In the genomic region with DNA sequence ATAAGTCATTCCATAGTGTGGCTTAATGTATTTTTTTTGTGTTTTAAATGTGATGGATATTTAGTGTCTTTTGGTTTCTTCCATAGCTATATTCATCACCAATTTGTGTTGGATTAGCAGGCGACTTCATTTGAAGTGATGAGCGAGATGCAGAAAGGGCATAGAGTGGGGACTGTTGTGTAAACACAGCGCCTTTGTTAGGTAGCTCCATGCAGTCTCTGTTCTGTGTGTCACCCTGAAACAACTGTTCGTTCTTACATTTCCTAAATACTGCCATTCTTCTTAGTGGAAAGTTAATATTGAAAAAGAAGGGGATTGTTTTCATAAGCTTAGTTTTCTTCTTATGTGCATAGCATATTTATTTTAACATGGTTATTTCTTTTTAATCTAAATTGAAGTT, we compare ENCODE assay signal across 27 mouse cellular contexts. TPM values are rescaled to one million over a fixed set of nuclear protein-coding genes. Genes with fewer than 3 reads are reported as not detected.
DNase-seq lines count a peak whose midpoint lies in the region; ATAC-seq and TF ChIP-seq lines count a peak whose summit lies in the region.
"Had no signal": no experiment of that assay in that cellular context is flagged by ENCODE, and none has a peak within 500 bp of the region (broad histone marks: within the 10 kb centered on the region; RNA-seq: fewer than 3 reads in every experiment).

No protein-coding gene starts in this region.

- no peak overlapping the region for H3K4me3 ChIP-seq in left cerebral cortex, adult 2 months
- H3K4me3 ChIP-seq: embryonic facial prominence, embryonic 13.5 days; embryonic facial prominence, embryonic 15.5 days; erythroblast, embryonic 14.5 days; forebrain, embryonic 10.5 days; forebrain, embryonic 12.5 days had no signal

- peak; percentile 64; the same call in 1 of the 2 replicates for ATAC-seq in frontal cortex, adult (ENCODE audit: low TSS enrichment)
- ATAC-seq: activated CD4-positive, CD25-positive, alpha-beta regulatory T cell, adult 4 months; CD4-positive, CD25-positive, alpha-beta regulatory T cell, adult 4 months; forebrain, embryonic 14.5 days; forebrain, embryonic 16.5 days; Patski had no signal

- no peak for DNase-seq in frontal cortex, postnatal 36 days (ENCODE audit: low spot score in 2 of 2)
- no peak for DNase-seq in left cerebral cortex, adult 2 months (ENCODE audit: extremely low spot score in 1 of 2, low spot score in 2 of 2)
- no peak for DNase-seq in left cerebral cortex, adult 8-10 months (ENCODE audit: low spot score in 2 of 2)
- no peak for DNase-seq in frontal cortex, postnatal 25 days (ENCODE audit: low spot score in 2 of 2)
- DNase-seq: adrenal gland, adult 8-10 months; adrenal gland, postnatal 14 days; adrenal gland, postnatal 36 days; B cell, adult 2 months; cerebellum, adult 11 months; cerebellum, adult 18-20 months; cerebellum, adult 8-10 months; cerebellum, adult 9-11 months; cerebellum, postnatal 14 days; cerebellum, postnatal 36 days; embryo, embryonic 11 days had no signal

- peak overlapping the region; percentile 0; the same call in 1 of the 2 replicates for H3K27ac ChIP-seq in left cerebral cortex, adult 2 months
- H3K27ac ChIP-seq: embryonic facial prominence, embryonic 13.5 days; embryonic facial prominence, embryonic 15.5 days; forebrain, embryonic 10.5 days; forebrain, embryonic 12.5 days had no signal

- intact Hi-C loops in left cerebral cortex, adult 2 months (cut with DNase I) = no loop called here

- TF ChIP-seq CTCF in left cerebral cortex, adult 2 months (IDR thresholded peaks at IDR 0.05) = no peak

RNA-seq across cellular contexts. Expression of a gene that starts 16.8 kb away (rescaled TPM):
- 10 to 100 TPM; 77.3 to 79.5 TPM for total RNA-seq in left cerebral cortex, adult 2 months (2021)
- total RNA-seq in left cerebral cortex, adult 8-10 months (2022) = 10 to 100 TPM; 78.4 to 85.9 (median 82.3) TPM

RNA-seq across cellular contexts. Expression of a gene that starts 50.7 kb away (rescaled TPM):
- total RNA-seq in left cerebral cortex, adult 2 months (2021) = 1 to 10 TPM; 6.1 to 7.4 TPM
- total RNA-seq in left cerebral cortex, adult 8-10 months (2022) = 10 to 100 TPM in 2 of 4 experiments, 1 to 10 TPM in 2; 5.9 to 14.1 (median 9.1) TPM
- total RNA-seq: common myeloid progenitor, adult 5-6 weeks had no signal
